Mouse (Mus musculus) regulatory T cell (primary cell): ENCODE results near the gene Ptbp3.
"Not testable (repeated sequence)": the region's sequence is repeated elsewhere in the genome, so short reads cannot be mapped to it uniquely, and the experiment has no call there.

Experiments used
- in situ Hi-C: fragments of 300-600 bp; cut with MboI, MseI; formaldehyde crosslinking; loops from one replicate; pipeline ENCODE4 v1.15.1; 2025; ENCODE audit warnings: high pct_unique_total_duplicates

Gene Ptbp3

GRCm38 (mm10) chr4:59557343-59557742 is 8.2 kb upstream of the Ptbp3 start:
- in situ Hi-C loops: not testable (repeated sequence)

- in situ Hi-C loops: no loop called here
Observed at GRCm38 (mm10) chr4:59555177-59555576, 6.0 kb upstream of the Ptbp3 start.

GRCm38 (mm10) chr4:59553576-59553975 is 4.4 kb upstream of the Ptbp3 start:
- in situ Hi-C loops: no loop called here

- in situ Hi-C loops: no loop called here
Observed at GRCm38 (mm10) chr4:59552835-59553234, 3.7 kb upstream of the Ptbp3 start.

- in situ Hi-C loops: no loop called here
Observed at GRCm38 (mm10) chr4:59551901-59552300, 2.7 kb upstream of the Ptbp3 start.

- in situ Hi-C loops: no loop called here
Observed at GRCm38 (mm10) chr4:59549977-59550560, 905 bp upstream of the Ptbp3 start.

- in situ Hi-C loops: no loop called here
Observed at GRCm38 (mm10) chr4:59548560-59549174, 497 bp downstream of the Ptbp3 start.

GRCm38 (mm10) chr4:59548011-59548559 is 1.1 kb downstream of the Ptbp3 start:
- in situ Hi-C loops: no loop called here

GRCm38 (mm10) chr4:59547136-59547889 is 1.9 kb downstream of the Ptbp3 start:
- in situ Hi-C loops: no loop called here

GRCm38 (mm10) chr4:59546285-59547071 is 2.7 kb downstream of the Ptbp3 start:
- in situ Hi-C loops: no loop called here

GRCm38 (mm10) chr4:59544654-59545053 is 4.5 kb downstream of the Ptbp3 start:
- in situ Hi-C loops: no loop called here

GRCm38 (mm10) chr4:59543006-59543405 is 6.2 kb downstream of the Ptbp3 start:
- in situ Hi-C loops: no loop called here

GRCm38 (mm10) chr4:59536281-59536680 is 12.9 kb downstream of the Ptbp3 start:
- in situ Hi-C loops: no loop called here

GRCm38 (mm10) chr4:59535624-59536023 is 13.5 kb downstream of the Ptbp3 start:
- in situ Hi-C loops: no loop called here

- in situ Hi-C loops: no loop called here
Observed at GRCm38 (mm10) chr4:59533268-59533667, 15.9 kb downstream of the Ptbp3 start.

- in situ Hi-C loops: no loop called here
Observed at GRCm38 (mm10) chr4:59531172-59531571, 18.0 kb downstream of the Ptbp3 start.

GRCm38 (mm10) chr4:59527470-59527869 is 21.7 kb downstream of the Ptbp3 start:
- in situ Hi-C loops: no loop called here

- in situ Hi-C loops: no loop called here
Observed at GRCm38 (mm10) chr4:59526728-59527127, 22.4 kb downstream of the Ptbp3 start.

GRCm38 (mm10) chr4:59524875-59525274 is 24.3 kb downstream of the Ptbp3 start:
- in situ Hi-C loops: no loop called here

- in situ Hi-C loops: no loop called here
Observed at GRCm38 (mm10) chr4:59510321-59510720, 38.8 kb downstream of the Ptbp3 start.

- in situ Hi-C loops: loop anchor here (5.0 kb wide), 1 partner anchor 63 kb away; no protein-coding TSS in a partner anchor
Observed at GRCm38 (mm10) chr4:59509558-59509957, 39.6 kb downstream of the Ptbp3 start.

- in situ Hi-C loops: loop anchor here (5.0 kb wide), 1 partner anchor 65 kb away; no protein-coding TSS in a partner anchor
Observed at GRCm38 (mm10) chr4:59507766-59508165, 41.4 kb downstream of the Ptbp3 start.
